Mouse (Mus musculus) c-Kit-positive CD71-negative TER-119-negative erythroid progenitor cells, embryonic 14.5 days (primary cell): Measurements from ENCODE around the gene Ap5s1.
"Not testable (repeated sequence)": the region's sequence is repeated elsewhere in the genome, so short reads cannot be mapped to it uniquely, and the experiment has no call there.

Source experiments
- DNase-seq: peaks from one replicate; pipeline ENCODE4 v3.0.0-alpha.2; 2013; ENCODE audit warnings: low read depth

Gene Ap5s1

GRCm38 (mm10) chr2:131221853-131222515, 15.1 kb downstream of the Ap5s1 start:
- DNase-seq = no peak

GRCm38 (mm10) chr2:131222562-131222961, 15.7 kb downstream of the Ap5s1 start:
- DNase-seq = no peak

- no peak for DNase-seq
Measured at GRCm38 (mm10) chr2:131223569-131223968, 16.7 kb downstream of the Ap5s1 start.

DNA sequence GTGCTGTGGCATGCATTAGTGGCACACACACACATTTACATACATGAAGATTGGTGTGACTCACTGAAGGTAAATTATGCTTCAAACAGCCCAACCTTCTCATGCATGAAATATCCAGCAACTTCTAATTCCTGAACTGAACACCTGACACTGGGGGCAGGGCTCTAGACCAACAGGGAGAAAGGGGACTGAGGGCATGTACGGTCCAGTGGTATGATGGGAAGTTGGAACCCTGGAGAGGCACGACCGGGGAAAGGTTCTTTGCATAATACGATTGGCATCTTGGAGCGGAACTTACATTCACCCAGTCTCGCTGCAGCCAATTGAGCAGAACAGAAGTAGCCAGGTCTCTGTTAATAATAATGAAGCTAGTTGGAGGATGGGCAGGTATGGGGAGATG, 18.3 kb downstream of the Ap5s1 start:
- DNase-seq = no peak

DNA sequence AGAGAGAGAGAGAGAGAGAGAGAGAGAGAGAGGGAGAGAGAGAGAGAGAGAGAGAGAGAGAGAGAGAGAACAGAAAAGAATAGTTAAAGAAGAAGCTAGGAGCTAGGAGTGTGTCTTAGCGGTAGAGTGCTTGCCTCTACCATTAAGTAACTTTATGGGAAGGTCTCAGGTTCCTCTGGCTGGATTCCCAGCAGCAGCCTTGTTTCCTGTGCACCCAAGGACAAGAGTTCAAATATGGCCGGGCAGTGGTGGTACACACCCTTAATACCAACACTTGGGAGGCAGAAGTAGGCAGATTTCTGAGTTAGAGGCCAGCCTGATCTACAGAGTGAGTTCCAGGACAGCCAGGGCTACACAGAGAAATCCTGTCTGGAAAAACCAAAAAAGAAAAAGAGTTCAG, 19.8 kb downstream of the Ap5s1 start:
- DNase-seq = not testable (repeated sequence)

- DNase-seq = no peak
Measured at GRCm38 (mm10) chr2:131227243-131227642, 20.4 kb downstream of the Ap5s1 start.

- no peak for DNase-seq
Measured at GRCm38 (mm10) chr2:131232558-131232957, 25.7 kb downstream of the Ap5s1 start.

GRCm38 (mm10) chr2:131233307-131234126, 26.6 kb downstream of the Ap5s1 start, which contains the start of gene Mavs:
Mavs (plus strand) TSS chr2:131234063.
- peak; percentile 89 for DNase-seq

GRCm38 (mm10) chr2:131234127-131234650, 27.3 kb downstream of the Ap5s1 start:
- DNase-seq = no peak

DNA sequence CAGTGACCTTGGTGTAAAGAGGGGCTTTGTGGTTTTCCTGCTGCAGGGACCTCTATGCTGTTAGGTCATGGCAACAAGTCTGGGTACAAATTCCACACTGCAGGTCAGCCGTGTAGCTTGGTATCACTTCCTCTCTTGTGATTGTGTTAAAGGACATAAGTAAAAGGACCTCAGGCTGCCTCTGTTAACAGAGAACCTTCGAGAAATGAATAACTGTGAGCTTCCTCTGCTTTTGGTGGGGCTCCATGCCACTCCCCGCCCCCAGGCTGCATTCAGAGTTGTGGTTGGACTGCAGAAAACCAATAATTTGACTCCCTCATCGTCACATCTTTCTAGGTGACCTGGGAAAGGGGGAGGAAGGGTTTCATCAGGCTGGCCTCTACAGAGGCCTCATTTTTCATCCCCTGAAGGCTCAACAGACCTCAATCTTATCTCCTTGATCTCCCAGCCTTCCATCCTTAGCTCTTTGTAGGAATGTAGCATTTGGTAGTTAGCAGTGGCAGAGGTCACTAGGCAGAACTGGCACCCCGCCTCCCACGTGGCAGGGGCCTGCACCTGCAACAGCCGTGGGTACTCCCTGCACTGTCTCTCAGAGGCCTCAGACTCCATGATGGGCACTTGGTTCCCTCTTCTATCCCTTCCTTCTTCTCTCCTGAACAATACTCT, 28.2 kb downstream of the Ap5s1 start:
- no peak for DNase-seq

GRCm38 (mm10) chr2:131242180-131242579, 35.3 kb downstream of the Ap5s1 start:
- no peak for DNase-seq

- no peak for DNase-seq
Measured at GRCm38 (mm10) chr2:131242929-131243328, 36.1 kb downstream of the Ap5s1 start.

- DNase-seq = peak; percentile 67
Measured at GRCm38 (mm10) chr2:131253681-131254328, 46.9 kb downstream of the Ap5s1 start.

DNA sequence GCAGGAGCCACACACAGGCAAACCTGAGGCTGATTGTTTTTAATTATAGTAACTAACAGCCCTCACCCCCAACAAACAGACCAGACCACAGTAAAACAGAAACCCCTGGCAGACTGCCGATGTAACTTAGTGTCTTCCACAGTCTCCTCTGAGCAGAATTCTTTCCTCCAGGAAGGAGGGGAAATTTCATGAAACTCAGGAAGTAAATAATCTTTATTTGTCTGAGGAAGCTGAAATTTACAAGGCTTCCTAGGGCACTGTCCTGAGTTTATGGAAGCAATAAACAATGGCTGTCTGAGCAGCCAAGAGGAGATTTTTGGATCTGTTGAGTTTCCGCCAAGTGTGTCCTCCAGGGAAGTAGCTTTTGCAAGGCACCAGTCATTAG, 47.4 kb downstream of the Ap5s1 start:
- DNase-seq = no peak

- no peak for DNase-seq
Measured at GRCm38 (mm10) chr2:131255738-131256137, 48.9 kb downstream of the Ap5s1 start.

DNA sequence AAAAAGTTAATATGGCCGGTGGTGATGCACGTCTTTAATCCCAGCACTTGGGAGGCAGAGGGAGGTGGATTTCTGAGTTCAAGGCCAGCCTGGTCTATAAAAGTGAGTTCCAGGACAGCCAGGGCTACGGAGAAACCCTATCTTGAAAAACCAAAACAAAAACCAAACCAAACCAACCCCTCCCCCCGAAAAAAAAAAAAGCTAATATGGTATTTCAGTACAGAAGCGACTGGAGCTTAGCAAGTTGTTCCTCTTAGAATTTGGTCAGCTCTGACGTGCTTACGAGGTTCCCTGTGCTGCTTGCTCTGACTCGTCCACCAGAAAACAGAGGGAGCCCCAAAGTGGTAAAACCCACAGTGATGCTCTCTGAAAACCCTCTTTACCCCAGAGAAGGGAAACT, 51.8 kb downstream of the Ap5s1 start:
- DNase-seq = no peak

DNA sequence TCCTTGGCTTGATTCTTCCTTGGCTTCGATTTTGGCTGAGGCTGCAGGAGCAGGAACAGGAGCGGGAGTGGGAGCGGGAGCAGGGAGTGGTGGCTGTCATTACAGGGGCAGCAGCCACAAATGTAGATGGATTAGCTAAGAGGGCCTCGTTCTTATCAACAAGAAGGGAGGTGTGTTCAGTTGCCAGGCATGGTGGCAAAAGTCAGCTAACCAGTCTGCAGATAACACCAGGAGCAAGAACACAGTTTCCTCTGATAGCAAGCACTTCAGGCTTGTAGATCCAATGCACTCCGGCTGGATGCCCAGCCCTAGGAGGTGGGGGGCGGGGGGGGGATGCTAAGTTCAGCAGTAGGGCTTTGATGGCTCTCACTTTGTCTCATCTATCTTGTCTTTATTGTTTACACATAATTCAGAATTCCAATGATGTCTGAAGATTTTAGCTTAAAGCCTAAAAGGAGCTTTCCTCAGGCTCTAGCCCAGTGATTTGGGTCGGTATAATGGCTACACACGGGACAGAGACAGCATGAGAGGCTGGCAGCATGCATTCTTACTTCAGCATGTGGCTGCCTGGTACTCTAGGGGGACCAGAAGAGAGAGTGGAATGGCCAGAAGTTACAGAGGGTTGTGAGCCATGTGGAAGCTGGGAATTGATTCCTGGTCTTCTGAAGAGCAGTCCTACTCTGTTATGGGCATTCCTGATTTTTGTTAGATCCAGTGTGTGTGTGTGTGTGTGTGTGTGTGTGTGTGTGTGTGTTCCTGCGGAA, 53.8 kb downstream of the Ap5s1 start:
- no peak for DNase-seq

DNA sequence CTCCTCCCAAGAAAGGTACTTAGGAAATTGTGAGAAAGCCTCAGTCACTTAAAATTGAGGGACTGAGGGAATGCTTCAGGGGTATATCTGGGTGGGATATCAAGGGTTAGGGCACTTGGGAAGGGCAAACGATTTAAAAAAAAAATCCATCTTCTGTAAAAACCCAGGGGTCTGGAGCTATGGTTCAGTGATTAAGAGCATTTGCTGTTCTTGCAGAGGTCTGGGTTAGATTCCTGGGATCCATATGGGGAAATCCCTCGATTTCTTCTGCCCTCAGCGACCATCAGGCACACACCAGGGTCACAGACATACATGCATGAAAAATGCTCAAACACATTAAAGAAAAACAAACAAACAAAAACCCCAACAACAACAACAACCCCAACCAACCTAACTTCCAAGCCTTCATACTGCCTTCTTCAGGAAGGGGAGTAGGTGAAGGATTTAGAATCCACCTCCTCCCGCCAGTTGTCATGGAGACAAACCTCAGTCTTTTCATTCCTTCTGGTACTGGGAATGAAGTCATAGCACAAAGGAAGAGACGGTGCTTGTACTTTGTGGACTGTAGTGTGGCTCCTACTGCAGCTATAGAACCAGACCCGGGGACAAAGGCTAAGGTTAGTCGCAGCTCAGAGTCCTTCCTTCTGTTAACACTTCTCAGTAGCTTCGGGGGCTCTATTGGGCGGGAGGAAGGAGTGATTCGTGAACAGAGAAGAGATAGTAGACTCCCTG, 54.8 kb downstream of the Ap5s1 start:
- no peak for DNase-seq

GRCm38 (mm10) chr2:131262213-131262672, 55.4 kb downstream of the Ap5s1 start, which contains the start of gene Pank2:
Pank2 (plus strand) TSS chr2:131262495.
- peak; percentile 93 for DNase-seq
